Mouse (Mus musculus): ENCODE data around the gene Cxcl1. TPM values are rescaled to one million over a fixed set of nuclear protein-coding genes. Genes with fewer than 3 reads are reported as not detected.
A peak's percentile ranks its signal among the peaks of the same experiment; 100 is the strongest.

The Cxcl1 gene
- total RNA-seq, 1 experiment from 2014 or later, result not detected

DNA sequence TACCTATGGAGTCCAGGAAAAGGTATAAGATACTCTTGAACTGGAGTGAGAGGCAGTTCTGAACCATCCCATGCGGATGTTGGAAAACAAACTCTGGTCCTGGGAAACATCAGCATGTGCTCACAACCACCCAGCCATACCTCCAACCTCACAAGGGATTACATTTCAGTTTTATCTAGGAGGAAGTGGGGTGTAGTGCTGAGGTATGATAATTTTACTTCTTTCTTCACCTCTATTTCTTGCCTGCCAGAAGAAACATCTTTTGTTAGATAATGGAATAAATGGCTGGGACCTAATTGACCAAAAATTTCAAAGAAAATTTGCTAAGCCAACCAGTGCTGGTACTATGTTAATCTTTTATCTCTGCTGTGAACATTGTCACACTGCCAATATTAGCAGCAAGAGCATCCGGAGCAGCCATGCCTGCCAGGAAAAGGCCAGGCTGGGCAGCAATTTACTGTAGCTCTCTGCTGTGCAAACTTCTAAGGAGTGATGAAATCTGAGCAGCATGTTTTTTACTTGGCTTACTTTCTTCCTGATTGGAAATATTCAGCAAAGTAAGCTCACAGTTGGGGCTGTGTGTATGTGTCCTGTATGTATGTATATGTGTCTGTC is 6.3 kb upstream of the Cxcl1 start:
- peak; percentile 60 for ATAC-seq (replicated peaks; ENCODE audit: low read depth, poor library complexity, severe bottlenecking)

GRCm38 (mm10) chr5:90888661-90889060 is 2.4 kb upstream of the Cxcl1 start:
- ATAC-seq (replicated peaks; ENCODE audit: low read depth, poor library complexity, severe bottlenecking), result no peak

GRCm38 (mm10) chr5:90891464-90891813 is 398 bp downstream of the Cxcl1 start:
- ATAC-seq (replicated peaks; ENCODE audit: low read depth, poor library complexity, severe bottlenecking), result no peak

GRCm38 (mm10) chr5:90894231-90894630 is 3.2 kb downstream of the Cxcl1 start:
- ATAC-seq (replicated peaks; ENCODE audit: low read depth, poor library complexity, severe bottlenecking), result no peak

DNA sequence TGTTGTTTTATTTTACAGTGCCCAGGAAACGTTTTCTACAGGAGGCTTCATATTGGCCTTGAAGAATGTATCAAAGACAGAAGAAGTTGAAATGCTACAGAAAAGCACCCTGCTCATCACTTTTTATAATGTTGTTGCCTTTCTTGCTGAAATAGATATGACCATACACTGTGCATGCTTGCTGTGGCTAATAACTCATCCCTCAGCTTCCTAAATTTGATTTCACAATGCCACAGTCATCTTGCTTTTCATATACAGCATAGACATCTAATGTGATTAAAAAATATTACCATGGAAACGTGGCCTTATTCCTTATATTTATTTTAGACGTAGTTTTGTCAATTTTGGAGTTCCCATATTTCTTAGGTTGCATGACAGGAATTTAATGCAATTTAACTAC is 6.4 kb downstream of the Cxcl1 start:
- ATAC-seq (replicated peaks; ENCODE audit: low read depth, poor library complexity, severe bottlenecking), result 0 out of 2 replicates have a peak, but pooled peaks have one; percentile 24

GRCm38 (mm10) chr5:90899308-90899707 is 8.3 kb downstream of the Cxcl1 start:
- ATAC-seq (replicated peaks; ENCODE audit: low read depth, poor library complexity, severe bottlenecking), result no peak

DNA sequence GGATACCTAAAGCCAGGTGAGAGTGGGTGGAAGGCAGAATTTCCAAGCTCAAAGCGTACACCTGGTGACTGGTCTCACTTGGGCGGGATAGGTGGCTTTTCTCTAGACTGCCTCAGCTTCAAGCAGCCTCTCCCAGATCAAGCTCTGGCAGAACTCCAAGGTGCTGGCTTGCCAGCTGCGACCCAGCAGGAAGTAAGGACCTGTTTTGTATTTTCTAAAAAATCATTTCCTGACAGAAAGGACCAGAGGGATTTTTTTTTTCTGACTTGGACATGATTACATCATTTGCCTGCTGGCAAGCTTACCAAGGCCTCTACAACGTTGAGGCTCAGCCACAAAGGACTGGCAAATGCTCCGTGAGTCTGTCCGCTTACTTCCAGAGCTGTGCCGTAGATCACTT is 9.1 kb downstream of the Cxcl1 start:
- ATAC-seq (replicated peaks; ENCODE audit: low read depth, poor library complexity, severe bottlenecking), result peak; percentile 15

DNA sequence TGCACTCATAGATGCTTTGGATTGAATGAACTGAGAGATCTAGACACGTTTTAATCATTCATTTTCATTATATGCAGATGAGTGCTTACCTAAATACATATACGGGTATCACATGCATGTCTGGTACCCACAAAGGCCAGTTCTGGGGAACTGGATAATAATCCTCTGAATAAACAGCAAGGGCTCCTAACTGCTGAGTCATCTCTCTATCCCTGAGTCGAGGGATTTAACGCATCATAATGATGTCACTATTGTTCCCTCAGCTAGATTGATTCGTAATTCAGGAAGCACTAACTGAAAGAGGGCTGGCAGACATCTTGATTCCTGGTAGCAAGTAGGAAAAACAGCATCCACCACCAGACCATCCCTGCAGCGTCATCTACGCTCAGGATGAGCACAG is 9.6 kb downstream of the Cxcl1 start:
- no peak; the same call in 1 of the 2 replicates for ATAC-seq (replicated peaks; ENCODE audit: low read depth, poor library complexity, severe bottlenecking)

DNA sequence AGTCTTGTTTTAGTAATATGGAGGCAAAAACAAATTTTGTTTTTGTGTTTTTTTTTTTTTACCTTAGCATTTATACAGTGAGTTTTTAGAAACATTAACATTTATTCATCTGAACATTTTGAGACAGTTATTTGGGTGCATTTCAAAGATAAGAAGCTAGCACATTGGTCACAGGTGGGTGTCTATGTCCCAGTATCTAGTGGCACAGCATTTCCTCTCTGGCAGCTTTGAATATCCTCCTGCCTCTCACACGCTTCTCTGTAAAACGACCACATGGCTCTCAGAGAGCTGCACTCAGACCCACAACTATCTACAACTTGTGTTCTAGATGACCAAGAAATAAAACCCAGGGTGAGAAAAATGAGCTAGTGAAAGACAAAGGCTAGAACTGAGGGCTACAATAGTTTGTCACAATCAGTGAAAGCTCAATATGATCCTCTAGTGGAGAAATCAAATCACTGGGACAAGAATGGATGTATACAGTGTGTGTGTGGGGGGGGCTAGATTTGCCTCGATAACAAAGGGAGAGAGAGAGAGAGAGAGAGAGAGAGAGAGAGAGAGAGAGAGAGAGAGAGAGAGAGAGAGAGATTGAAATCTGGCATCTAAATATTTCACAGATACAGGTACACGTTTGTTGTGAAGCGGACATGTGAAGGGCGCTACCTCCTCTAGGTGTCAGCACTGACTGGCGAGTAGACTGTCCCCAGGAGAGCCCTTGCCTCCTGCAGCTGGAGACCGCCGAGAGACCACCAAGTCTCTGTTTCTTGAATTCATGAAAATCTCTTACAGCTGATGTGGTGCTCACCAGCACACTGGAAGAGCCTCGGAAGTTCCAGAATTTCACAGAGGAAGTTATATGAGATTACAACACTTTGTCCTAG is 11.6 kb downstream of the Cxcl1 start:
- ATAC-seq (replicated peaks; ENCODE audit: low read depth, poor library complexity, severe bottlenecking), result peak; percentile 30

DNA sequence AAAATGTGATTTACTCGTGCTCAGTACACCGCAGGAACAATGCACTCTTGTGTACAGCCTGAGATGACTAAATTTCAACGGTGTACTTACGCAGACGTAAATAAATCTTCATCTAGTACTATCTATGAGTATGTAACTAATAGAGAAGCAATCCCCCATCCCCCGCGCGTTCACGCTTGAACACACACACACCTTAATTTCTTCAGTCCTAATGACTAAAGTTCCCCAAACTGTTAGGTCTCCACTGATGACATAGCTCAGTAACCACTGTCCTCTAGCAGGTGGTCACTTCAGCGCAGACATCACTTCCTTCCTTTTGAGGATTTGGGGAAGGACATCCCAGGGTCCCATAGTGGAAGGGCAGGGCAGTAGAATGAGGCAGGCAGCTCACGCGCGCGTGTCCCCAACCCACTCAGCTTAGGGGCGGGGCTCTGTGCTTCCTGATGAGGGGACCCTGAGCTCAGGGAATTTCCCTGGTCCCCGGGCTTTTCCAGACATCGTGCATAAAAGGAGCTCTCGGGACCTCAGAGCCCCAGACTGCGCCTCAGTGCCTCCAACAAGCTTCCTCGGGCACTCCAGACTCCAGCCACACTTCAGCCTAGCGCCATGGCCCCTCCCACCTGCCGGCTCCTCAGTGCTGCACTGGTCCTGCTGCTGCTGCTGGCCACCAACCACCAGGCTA is 12.4 kb downstream of the Cxcl1 start, which contains the start of gene Cxcl2:
Gene Cxcl2 (plus strand): TSS at position 533 of the 682 bp plus-strand sequence.
- peak; percentile 64 for ATAC-seq (replicated peaks; ENCODE audit: low read depth, poor library complexity, severe bottlenecking)

DNA sequence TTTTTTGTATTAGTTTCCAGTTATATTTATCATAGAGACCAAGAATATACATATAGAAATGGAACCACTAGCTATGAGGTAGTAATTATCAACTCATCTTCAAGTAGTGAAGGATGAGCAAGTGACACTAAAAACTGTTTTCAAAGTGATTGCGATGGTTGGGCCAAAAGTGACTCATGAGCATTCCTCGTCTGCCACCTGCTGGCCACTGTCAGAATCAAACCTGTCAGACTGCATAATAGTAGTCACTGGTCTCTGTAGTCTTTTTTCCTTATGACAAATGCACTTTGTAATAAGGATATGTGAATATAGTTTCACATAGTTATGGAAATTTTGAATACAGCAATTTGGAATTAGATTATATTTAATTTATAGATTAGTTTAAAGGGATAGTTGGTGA is 17.9 kb downstream of the Cxcl1 start:
- peak; percentile 99 for ATAC-seq (replicated peaks; ENCODE audit: low read depth, poor library complexity, severe bottlenecking)

DNA sequence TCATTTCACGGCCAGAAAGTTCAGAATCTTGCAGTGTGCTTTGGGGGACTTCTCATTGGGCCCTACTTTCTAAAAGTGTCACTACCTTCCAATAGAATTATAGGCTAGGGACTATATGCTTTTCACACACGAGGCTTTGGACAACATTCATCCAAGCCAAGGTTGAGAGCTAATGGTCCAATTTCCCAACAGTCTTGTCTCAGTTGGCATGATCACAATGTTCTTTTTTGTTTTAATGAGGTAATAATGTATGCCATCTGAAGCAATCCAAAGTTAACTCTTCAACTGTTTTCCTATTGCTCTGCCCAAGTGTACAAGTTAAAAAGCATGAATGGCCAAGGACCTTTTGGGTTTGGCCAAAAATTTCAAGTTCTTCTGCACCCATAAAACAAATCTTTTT is 28.5 kb downstream of the Cxcl1 start:
- no peak for ATAC-seq (replicated peaks; ENCODE audit: low read depth, poor library complexity, severe bottlenecking)

DNA sequence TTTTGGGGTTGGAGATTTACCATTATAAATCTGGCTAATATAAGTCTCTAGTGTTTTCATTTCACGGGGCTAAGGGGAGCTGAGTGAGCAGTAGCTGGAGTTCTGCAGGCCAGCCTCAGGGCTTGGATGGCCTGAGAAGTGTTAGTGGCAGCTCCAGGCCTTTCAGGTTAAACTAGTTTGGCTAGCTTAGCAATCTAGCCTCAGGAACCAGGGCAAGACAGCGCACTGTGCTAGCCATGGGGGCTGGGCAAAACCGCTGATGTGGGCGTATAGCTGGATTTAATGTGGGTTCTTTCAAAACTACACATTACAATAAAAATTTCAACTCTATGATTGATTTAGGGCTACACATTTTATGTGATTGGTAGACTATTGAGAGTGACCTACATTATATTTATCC is 31.9 kb downstream of the Cxcl1 start:
- ATAC-seq (replicated peaks; ENCODE audit: low read depth, poor library complexity, severe bottlenecking), result no peak

DNA sequence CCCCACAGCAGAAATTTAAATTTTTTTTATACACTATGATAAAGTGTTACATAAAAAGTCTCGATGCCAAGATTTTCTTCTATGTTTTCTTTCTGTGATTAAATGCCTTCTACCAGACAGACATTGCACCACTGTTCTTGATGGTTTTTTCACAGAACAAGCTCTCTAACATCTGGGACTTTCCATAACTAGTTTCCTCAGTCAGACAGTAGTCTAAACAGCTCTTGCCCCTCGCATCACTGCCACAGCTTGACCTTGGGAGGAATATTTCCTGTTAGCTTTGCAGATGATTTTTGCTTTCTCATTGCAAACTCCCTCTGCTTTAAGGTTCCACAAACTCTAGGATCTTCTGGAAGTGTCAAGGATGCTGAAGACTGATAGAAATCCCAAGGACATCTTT is 39.5 kb downstream of the Cxcl1 start:
- peak; percentile 11; the same call in 1 of the 2 replicates for ATAC-seq (replicated peaks; ENCODE audit: low read depth, poor library complexity, severe bottlenecking)

GRCm38 (mm10) chr5:90930971-90931851 is 40.2 kb downstream of the Cxcl1 start, which contains the start of gene Mthfd2l:
Gene Mthfd2l (plus strand): TSS chr5:90931117.
- ATAC-seq (replicated peaks; ENCODE audit: low read depth, poor library complexity, severe bottlenecking), result peak; percentile 96

- no peak for ATAC-seq (replicated peaks; ENCODE audit: low read depth, poor library complexity, severe bottlenecking)
Observed at GRCm38 (mm10) chr5:90931911-90932310, 40.9 kb downstream of the Cxcl1 start.

DNA sequence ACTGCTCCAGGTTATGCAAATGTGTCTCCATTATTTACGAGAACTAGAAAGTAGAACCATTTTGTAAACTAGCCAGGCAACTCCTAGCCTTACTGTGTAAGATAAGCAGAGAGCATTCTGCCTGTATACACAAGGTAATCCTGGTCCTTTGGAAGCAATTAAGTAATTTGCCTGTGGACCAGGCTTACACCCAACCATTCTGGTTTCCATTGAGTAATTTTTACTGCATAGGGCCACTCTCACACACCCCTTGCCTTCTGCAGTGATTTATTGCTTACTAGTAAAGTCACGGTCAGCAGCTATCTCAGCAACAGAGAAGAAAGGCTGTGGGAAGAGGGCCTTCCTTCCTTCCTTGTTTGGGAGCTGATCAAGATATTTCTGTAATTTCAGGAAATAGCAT is 45.7 kb downstream of the Cxcl1 start:
- ATAC-seq (replicated peaks; ENCODE audit: low read depth, poor library complexity, severe bottlenecking), result no peak
